Mouse (Mus musculus) midbrain, postnatal 0 days (tissue): ENCODE measurements around the gene Mrps25. TPM values are rescaled to one million over a fixed set of nuclear protein-coding genes. Genes with fewer than 3 reads are reported as not detected.

Experiments
- ATAC-seq: fragments of 200-750 bp; cut with Nextera tagmentation; 2 replicates; pipeline ENCODE4 v1.8.0; 2017; ENCODE audit warnings: moderate number of reproducible peaks, mild to moderate bottlenecking, moderate TSS enrichment, moderate library complexity; ENCODE audit not compliant: low FRiP score
- DNase-seq: peaks from one replicate; pipeline ENCODE4 v3.0.0-alpha.2; 2015; ENCODE audit warnings: low spot score
- H3K27ac ChIP-seq: fragments of 300-500 bp; sonication (generic); 2 replicates; pipeline ENCODE4 v1.5.1; 2014; ENCODE audit warnings: low read depth, mild to moderate bottlenecking, low read length, mixed read lengths
- H3K27me3 ChIP-seq: fragments of 300-500 bp; sonication (generic); 2 replicates; pipeline ENCODE4 v1.6.1; 2014; ENCODE audit warnings: low read length, control low read depth, mixed read lengths; ENCODE audit not compliant: insufficient read depth
- H3K36me3 ChIP-seq: fragments of 300-500 bp; sonication (generic); 2 replicates; pipeline ENCODE4 v1.6.1; 2014; ENCODE audit warnings: low read length, control low read depth, mixed read lengths; ENCODE audit not compliant: insufficient read depth
- H3K4me1 ChIP-seq: fragments of 300-500 bp; sonication (generic); 2 replicates; pipeline ENCODE4 v1.6.1; 2014; ENCODE audit warnings: mild to moderate bottlenecking, control low read depth, antibody characterized with exemption, low read length, mixed read lengths; ENCODE audit not compliant: insufficient read depth
- H3K4me2 ChIP-seq: fragments of 300-500 bp; sonication (generic); 2 replicates; pipeline ENCODE4 v1.6.1; 2014; ENCODE audit warnings: low read depth, mild to moderate bottlenecking, low read length, mixed read lengths; ENCODE audit not compliant: poor library complexity, severe bottlenecking
- H3K4me3 ChIP-seq: fragments of 300-500 bp; sonication (generic); 2 replicates; pipeline ENCODE4 v1.5.1; 2014; ENCODE audit warnings: low read depth, mild to moderate bottlenecking, low read length, moderate library complexity
- H3K9ac ChIP-seq: fragments of 300-500 bp; sonication (generic); replicated peaks from 2 replicates; pipeline ENCODE4 v1.6.1; 2014; ENCODE audit warnings: mild to moderate bottlenecking, low read length, moderate library complexity, mixed read lengths; ENCODE audit not compliant: poor library complexity, severe bottlenecking
- H3K9me3 ChIP-seq: fragments of 300-500 bp; sonication (generic); 2 replicates; pipeline ENCODE4 v1.6.1; 2016; ENCODE audit warnings: low read length, control low read depth
- CTCF ChIP-seq: IDR thresholded peaks from 2 replicates; pipeline ENCODE4 v1.5.1; 2016; ENCODE audit warnings: antibody characterized with exemption, mild to moderate bottlenecking
- WGBS: fragments of 180-500 bp; shearing (Covaris S2); extraction: QIAGEN DNeasy Blood & Tissue Kit; methylation state at CpG from one replicate; pipeline ENCODE4 v1.1.7; 2014; 5-methylcytosine and 5-hydroxymethylcytosine counted together
- polyA plus RNA-seq: library from polyadenylated mRNA; unstranded; fragments of >200 nt; fragmentation: Nextera tagmentation; extraction: Ambion mirVana; gene quantifications from 2 replicates; pipeline ENCODE4 v1.2.1, GENCODE M21; 2015
- total RNA-seq: library from RNA; depleted of rRNA; stranded (reverse); fragments of >200 nt; gene quantifications from 2 replicates; pipeline ENCODE4 v1.2.3, GENCODE M21; 2014; rRNA removed

Gene Mrps25
- total and polyA plus RNA-seq, 2 experiments from 2014 or later: 23.4 to 52.0 TPM

- DNase-seq (no peak), ATAC-seq (no peak)
- Histone ChIP-seq H3K9me3 (no peaks in the 10 kb centered on the region), H3K27me3 (no peaks in the 10 kb centered on the region), H3K9ac (no peak overlapping the region), H3K36me3 (no peaks in the 10 kb centered on the region), H3K4me1 (no peaks in the 10 kb centered on the region), H3K4me3 (no peak overlapping the region), H3K27ac (no peak overlapping the region), H3K4me2 (no peak overlapping the region)
- no peak for TF ChIP-seq CTCF
- WGBS: 72% methylated on average over 2 of the region's 2 CpGs
These were observed 47.5 kb downstream of the Mrps25 start for GRCm38 (mm10) chr6:92136356-92136755.

GRCm38 (mm10) chr6:92133617-92134016 lies 50.2 kb downstream of the Mrps25 start:
- Histone ChIP-seq H3K4me3 (no peak overlapping the region), H3K4me2 (no peak overlapping the region), H3K4me1 (no peaks in the 10 kb centered on the region), H3K9me3 (no peaks in the 10 kb centered on the region), H3K36me3 (no peaks in the 10 kb centered on the region), H3K9ac (no peak overlapping the region), H3K27me3 (no peaks in the 10 kb centered on the region), H3K27ac (no peak overlapping the region)
- WGBS: 90% methylated on average over 2 of the region's 2 CpGs
- ATAC-seq (no peak), DNase-seq (no peak)
- TF ChIP-seq CTCF: no peak

- H3K4me2 ChIP-seq: no peak overlapping the region
- H3K9ac ChIP-seq: no peak overlapping the region
- no peaks in the 10 kb centered on the region for H3K36me3 ChIP-seq
- no peaks in the 10 kb centered on the region for H3K9me3 ChIP-seq
- H3K27ac ChIP-seq: no peak overlapping the region
- no peak overlapping the region for H3K4me3 ChIP-seq
- no peaks in the 10 kb centered on the region for H3K27me3 ChIP-seq
- ATAC-seq (no peak), DNase-seq (no peak)
- no peak for TF ChIP-seq CTCF
- H3K4me1 ChIP-seq: no peaks in the 10 kb centered on the region
- 88% methylated on average over 3 of the region's 3 CpGs for WGBS
These were observed 51.6 kb downstream of the Mrps25 start for GRCm38 (mm10) chr6:92132021-92132911.

GRCm38 (mm10) chr6:92131456-92131855 lies 52.4 kb downstream of the Mrps25 start:
- DNase-seq (no peak), ATAC-seq (no peak)
- Histone ChIP-seq H3K27ac (no peak overlapping the region), H3K4me1 (no peaks in the 10 kb centered on the region), H3K36me3 (no peaks in the 10 kb centered on the region), H3K9ac (no peak overlapping the region), H3K9me3 (no peaks in the 10 kb centered on the region), H3K27me3 (no peaks in the 10 kb centered on the region), H3K4me2 (no peak overlapping the region), H3K4me3 (no peak overlapping the region)
- no peak for TF ChIP-seq CTCF
- WGBS: 97% methylated on average over 1 of the region's 1 CpGs

DNA sequence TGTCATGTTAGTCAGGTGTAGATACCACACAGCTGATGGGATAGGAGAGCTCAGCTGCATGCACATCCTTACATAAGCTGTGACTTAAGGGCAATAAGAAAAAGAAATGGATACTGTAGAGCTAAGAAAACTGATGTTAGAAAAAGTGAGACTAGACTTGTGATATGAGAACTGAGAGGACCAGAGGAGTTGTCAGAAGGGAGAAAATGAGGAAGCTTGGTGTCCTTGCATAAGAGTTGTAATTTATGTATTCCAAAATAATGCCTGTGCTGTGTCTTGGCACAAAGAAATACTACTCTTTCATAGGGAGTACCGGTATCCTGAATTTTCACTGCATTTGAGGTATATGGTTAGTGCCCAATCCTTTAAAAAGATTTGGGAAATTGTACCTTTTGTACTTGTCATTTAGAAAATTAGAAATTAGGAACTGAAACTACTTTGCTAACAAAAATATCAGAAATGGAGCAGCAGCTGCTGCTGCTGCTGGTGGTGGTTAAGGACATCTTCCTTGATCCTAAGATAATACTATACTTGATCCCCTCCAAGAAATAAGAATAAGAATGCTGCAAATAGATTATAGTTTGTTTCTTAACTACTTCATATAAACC lies 56.9 kb downstream of the Mrps25 start:
- Histone ChIP-seq H3K9me3 (no peaks in the 10 kb centered on the region), H3K27me3 (no peaks in the 10 kb centered on the region), H3K4me2 (no peak overlapping the region), H3K9ac (no peak overlapping the region), H3K27ac (no peak overlapping the region), H3K36me3 (no peaks in the 10 kb centered on the region), H3K4me1 (no peaks in the 10 kb centered on the region), H3K4me3 (no peak overlapping the region)
- no peak for TF ChIP-seq CTCF
- no peak for DNase-seq
- no peak for ATAC-seq
- 98% methylated on average over 1 of the region's 1 CpGs for WGBS

DNA sequence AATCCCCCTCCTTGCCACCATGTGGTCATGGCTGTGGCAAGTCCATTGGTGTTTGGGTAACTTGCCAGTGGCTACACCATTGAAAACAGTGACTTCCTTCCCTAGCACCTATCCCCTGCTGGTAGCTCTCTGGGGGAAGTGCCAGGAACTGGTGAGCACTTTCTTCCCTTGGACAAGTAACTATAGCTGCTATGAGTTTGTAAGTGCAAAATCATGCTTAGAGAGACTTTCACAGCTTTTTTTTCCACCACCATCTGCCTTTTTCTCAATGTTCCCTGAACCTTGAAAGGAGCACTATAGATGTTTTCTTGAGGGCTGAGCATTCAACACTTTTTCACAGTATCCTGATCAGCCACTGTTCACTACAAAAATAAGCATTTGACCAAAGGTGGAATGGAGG lies 59.3 kb downstream of the Mrps25 start:
- ATAC-seq (no peak), DNase-seq (no peak)
- no peaks in the 10 kb centered on the region for H3K9me3 ChIP-seq
- TF ChIP-seq CTCF: no peak
- H3K9ac ChIP-seq: no peak overlapping the region
- no peaks in the 10 kb centered on the region for H3K27me3 ChIP-seq
- H3K4me3 ChIP-seq: no peak overlapping the region
- H3K27ac ChIP-seq: no peak overlapping the region
- no peaks in the 10 kb centered on the region for H3K36me3 ChIP-seq
- no peak overlapping the region for H3K4me2 ChIP-seq
- H3K4me1 ChIP-seq: no peaks in the 10 kb centered on the region

Other genes starting within 250 kb of the Mrps25 start
- 13.8 TPM in 2 replicates for gene Fgd5, start 205.2 kb downstream of the Mrps25 start, total RNA-seq
- 7.9 and 8.1 TPM in 2 replicates for gene Fgd5, start 205.2 kb downstream of the Mrps25 start, polyA plus RNA-seq
- 64.5 and 77.1 TPM in 2 replicates for gene Nr2c2, start 92.6 kb downstream of the Mrps25 start, total RNA-seq
- gene Nr2c2, start 92.6 kb downstream of the Mrps25 start, polyA plus RNA-seq: 29.0 and 33.5 TPM in 2 replicates
- 25.4 and 52.6 TPM in 2 replicates for gene Rbsn, start 30.9 kb upstream of the Mrps25 start, total RNA-seq
- 31.0 and 31.7 TPM in 2 replicates for gene Rbsn, start 30.9 kb upstream of the Mrps25 start, polyA plus RNA-seq
- gene Trh, start 60.6 kb upstream of the Mrps25 start, total RNA-seq: 3.6 TPM in 2 replicates
- 9.6 and 17.9 TPM in 2 replicates for gene Trh, start 60.6 kb upstream of the Mrps25 start, polyA plus RNA-seq